Mouse (Mus musculus): ENCODE data around the gene Hpcal4. TPM values are rescaled to one million over a fixed set of nuclear protein-coding genes. Genes with fewer than 3 reads are reported as not detected.

The Hpcal4 gene
- polyA plus RNA-seq, 1 experiment from 2014 or later: 35.4 TPM

GRCm38 (mm10) chr4:123211453-123211852 lies 28.4 kb downstream of the Hpcal4 start:
- ATAC-seq (ENCODE audit: low FRiP score, low TSS enrichment) (no peak), DNase-seq (no peak)
- H3K4me1 ChIP-seq (ENCODE audit: control insufficient read depth, insufficient read depth, low read length): 0 out of 2 replicates have a peak, but pooled peaks cover 8% of the 10 kb centered on the region
- H3K4me2 ChIP-seq (ENCODE audit: low read length): no peak overlapping the region
- no peaks in the 10 kb centered on the region for H3K36me3 ChIP-seq (ENCODE audit: control insufficient read depth, insufficient read depth, low read length)
- H3K9ac ChIP-seq (replicated peaks; ENCODE audit: low read length): no peak overlapping the region
- H3K27ac ChIP-seq (replicated peaks; ENCODE audit: low read depth, low read length): no peak overlapping the region
- H3K9me3 ChIP-seq (ENCODE audit: control insufficient read depth, low read length): no peaks in the 10 kb centered on the region
- 74% methylated on average over 5 of the region's 5 CpGs for WGBS
- H3K4me3 ChIP-seq (replicated peaks; ENCODE audit: low read depth, low read length): no peak overlapping the region
- H3K27me3 ChIP-seq (ENCODE audit: control insufficient read depth, insufficient read depth, low read length): no peaks in the 10 kb centered on the region

- Histone ChIP-seq H3K36me3 (ENCODE audit: control insufficient read depth, insufficient read depth, low read length) (no peaks in the 10 kb centered on the region), H3K9ac (replicated peaks; ENCODE audit: low read length) (no peak overlapping the region), H3K27me3 (ENCODE audit: control insufficient read depth, insufficient read depth, low read length) (no peaks in the 10 kb centered on the region), H3K27ac (replicated peaks; ENCODE audit: low read depth, low read length) (no peak overlapping the region), H3K4me1 (ENCODE audit: control insufficient read depth, insufficient read depth, low read length) (0 out of 2 replicates have a peak, but pooled peaks cover 8% of the 10 kb centered on the region), H3K4me2 (ENCODE audit: low read length) (no peak overlapping the region), H3K9me3 (ENCODE audit: control insufficient read depth, low read length) (no peaks in the 10 kb centered on the region), H3K4me3 (replicated peaks; ENCODE audit: low read depth, low read length) (no peak overlapping the region)
- WGBS: 19% methylated on average over 2 of the region's 2 CpGs
- ATAC-seq (ENCODE audit: low FRiP score, low TSS enrichment) (no peak), DNase-seq (peak; percentile 28)
Measured at GRCm38 (mm10) chr4:123212330-123212729, 29.3 kb downstream of the Hpcal4 start.

- Histone ChIP-seq H3K27me3 (ENCODE audit: control insufficient read depth, insufficient read depth, low read length) (no peaks in the 10 kb centered on the region), H3K9ac (replicated peaks; ENCODE audit: low read length) (no peak overlapping the region), H3K9me3 (ENCODE audit: control insufficient read depth, low read length) (no peaks in the 10 kb centered on the region), H3K4me2 (ENCODE audit: low read length) (no peak overlapping the region), H3K4me3 (replicated peaks; ENCODE audit: low read depth, low read length) (no peak overlapping the region), H3K27ac (replicated peaks; ENCODE audit: low read depth, low read length) (no peak overlapping the region), H3K36me3 (ENCODE audit: control insufficient read depth, insufficient read depth, low read length) (no peaks in the 10 kb centered on the region), H3K4me1 (ENCODE audit: control insufficient read depth, insufficient read depth, low read length) (0 out of 2 replicates have a peak, but pooled peaks cover 8% of the 10 kb centered on the region)
- ATAC-seq (ENCODE audit: low FRiP score, low TSS enrichment) (no peak), DNase-seq (no peak)
- 95% methylated on average over 9 of the region's 9 CpGs for WGBS
Measured at GRCm38 (mm10) chr4:123213975-123214374, 30.9 kb downstream of the Hpcal4 start.

- H3K27me3 ChIP-seq (ENCODE audit: control insufficient read depth, insufficient read depth, low read length): no peaks in the 10 kb centered on the region
- WGBS: 35% methylated on average over 1 of the region's 1 CpGs
- H3K27ac ChIP-seq (replicated peaks; ENCODE audit: low read depth, low read length): no peak overlapping the region
- no peak overlapping the region for H3K4me3 ChIP-seq (replicated peaks; ENCODE audit: low read depth, low read length)
- no peaks in the 10 kb centered on the region for H3K36me3 ChIP-seq (ENCODE audit: control insufficient read depth, insufficient read depth, low read length)
- H3K4me2 ChIP-seq (ENCODE audit: low read length): no peak overlapping the region
- no peak for ATAC-seq (ENCODE audit: low FRiP score, low TSS enrichment)
- no peak overlapping the region for H3K9ac ChIP-seq (replicated peaks; ENCODE audit: low read length)
- H3K4me1 ChIP-seq (ENCODE audit: control insufficient read depth, insufficient read depth, low read length): 0 out of 2 replicates have a peak, but pooled peaks cover 8% of the 10 kb centered on the region
- peak; percentile 40 for DNase-seq
- no peaks in the 10 kb centered on the region for H3K9me3 ChIP-seq (ENCODE audit: control insufficient read depth, low read length)
Measured at GRCm38 (mm10) chr4:123215367-123215766, 32.3 kb downstream of the Hpcal4 start.

- DNase-seq (peak; percentile 67), ATAC-seq (ENCODE audit: low FRiP score, low TSS enrichment) (no peak)
- H3K9me3 ChIP-seq (ENCODE audit: control insufficient read depth, low read length): no peaks in the 10 kb centered on the region
- no peak overlapping the region for H3K4me2 ChIP-seq (ENCODE audit: low read length)
- no peak overlapping the region for H3K27ac ChIP-seq (replicated peaks; ENCODE audit: low read depth, low read length)
- no peaks in the 10 kb centered on the region for H3K36me3 ChIP-seq (ENCODE audit: control insufficient read depth, insufficient read depth, low read length)
- WGBS: 31% methylated on average over 1 of the region's 1 CpGs
- H3K4me3 ChIP-seq (replicated peaks; ENCODE audit: low read depth, low read length): no peak overlapping the region
- 0 out of 2 replicates have a peak, but pooled peaks cover 8% of the 10 kb centered on the region for H3K4me1 ChIP-seq (ENCODE audit: control insufficient read depth, insufficient read depth, low read length)
- H3K27me3 ChIP-seq (ENCODE audit: control insufficient read depth, insufficient read depth, low read length): no peaks in the 10 kb centered on the region
- H3K9ac ChIP-seq (replicated peaks; ENCODE audit: low read length): no peak overlapping the region
Measured at GRCm38 (mm10) chr4:123216782-123217181, 33.8 kb downstream of the Hpcal4 start.

GRCm38 (mm10) chr4:123219720-123220357 lies 36.8 kb downstream of the Hpcal4 start:
- no peaks in the 10 kb centered on the region for H3K9me3 ChIP-seq (ENCODE audit: control insufficient read depth, low read length)
- H3K27ac ChIP-seq (replicated peaks; ENCODE audit: low read depth, low read length): no peak overlapping the region
- H3K4me1 ChIP-seq (ENCODE audit: control insufficient read depth, insufficient read depth, low read length): 0 out of 2 replicates have a peak, but pooled peaks cover 8% of the 10 kb centered on the region
- no peak overlapping the region for H3K9ac ChIP-seq (replicated peaks; ENCODE audit: low read length)
- 76% methylated on average over 15 of the region's 15 CpGs for WGBS
- no peak overlapping the region for H3K4me2 ChIP-seq (ENCODE audit: low read length)
- DNase-seq (peak; percentile 88), ATAC-seq (ENCODE audit: low FRiP score, low TSS enrichment) (peak; percentile 58; the same call in 1 of the 2 replicates)
- no peaks in the 10 kb centered on the region for H3K27me3 ChIP-seq (ENCODE audit: control insufficient read depth, insufficient read depth, low read length)
- no peaks in the 10 kb centered on the region for H3K36me3 ChIP-seq (ENCODE audit: control insufficient read depth, insufficient read depth, low read length)
- H3K4me3 ChIP-seq (replicated peaks; ENCODE audit: low read depth, low read length): no peak overlapping the region

- no peaks in the 10 kb centered on the region for H3K27me3 ChIP-seq (ENCODE audit: control insufficient read depth, insufficient read depth, low read length)
- no peak for ATAC-seq (ENCODE audit: low FRiP score, low TSS enrichment)
- WGBS: 87% methylated on average over 4 of the region's 4 CpGs
- no peak overlapping the region for H3K4me3 ChIP-seq (replicated peaks; ENCODE audit: low read depth, low read length)
- DNase-seq: no peak
- 0 out of 2 replicates have a peak, but pooled peaks cover under 1% of the 10 kb centered on the region for H3K4me1 ChIP-seq (ENCODE audit: control insufficient read depth, insufficient read depth, low read length)
- H3K4me2 ChIP-seq (ENCODE audit: low read length): no peak overlapping the region
- H3K9ac ChIP-seq (replicated peaks; ENCODE audit: low read length): no peak overlapping the region
- H3K9me3 ChIP-seq (ENCODE audit: control insufficient read depth, low read length): no peaks in the 10 kb centered on the region
- no peaks in the 10 kb centered on the region for H3K36me3 ChIP-seq (ENCODE audit: control insufficient read depth, insufficient read depth, low read length)
- no peak overlapping the region for H3K27ac ChIP-seq (replicated peaks; ENCODE audit: low read depth, low read length)
Measured at GRCm38 (mm10) chr4:123220637-123221036, 37.6 kb downstream of the Hpcal4 start.

GRCm38 (mm10) chr4:123223309-123223708 lies 40.3 kb downstream of the Hpcal4 start:
- DNase-seq: no peak
- Histone ChIP-seq H3K36me3 (ENCODE audit: control insufficient read depth, insufficient read depth, low read length) (no peaks in the 10 kb centered on the region), H3K9me3 (ENCODE audit: control insufficient read depth, low read length) (no peaks in the 10 kb centered on the region), H3K27ac (replicated peaks; ENCODE audit: low read depth, low read length) (no peak overlapping the region), H3K4me3 (replicated peaks; ENCODE audit: low read depth, low read length) (no peak overlapping the region), H3K4me1 (ENCODE audit: control insufficient read depth, insufficient read depth, low read length) (no peaks in the 10 kb centered on the region), H3K27me3 (ENCODE audit: control insufficient read depth, insufficient read depth, low read length) (no peaks in the 10 kb centered on the region), H3K9ac (replicated peaks; ENCODE audit: low read length) (no peak overlapping the region), H3K4me2 (ENCODE audit: low read length) (no peak overlapping the region)
- no peak for ATAC-seq (ENCODE audit: low FRiP score, low TSS enrichment)
- 46% methylated on average over 3 of the region's 3 CpGs for WGBS

GRCm38 (mm10) chr4:123225718-123226403 lies 42.8 kb downstream of the Hpcal4 start:
- H3K4me2 ChIP-seq (ENCODE audit: low read length): no peak overlapping the region
- ATAC-seq (ENCODE audit: low FRiP score, low TSS enrichment) (no peak), DNase-seq (no peak)
- no peaks in the 10 kb centered on the region for H3K36me3 ChIP-seq (ENCODE audit: control insufficient read depth, insufficient read depth, low read length)
- H3K9me3 ChIP-seq (ENCODE audit: control insufficient read depth, low read length): no peaks in the 10 kb centered on the region
- H3K27me3 ChIP-seq (ENCODE audit: control insufficient read depth, insufficient read depth, low read length): no peaks in the 10 kb centered on the region
- H3K4me1 ChIP-seq (ENCODE audit: control insufficient read depth, insufficient read depth, low read length): no peaks in the 10 kb centered on the region
- no peak overlapping the region for H3K27ac ChIP-seq (replicated peaks; ENCODE audit: low read depth, low read length)
- 82% methylated on average over 10 of the region's 10 CpGs for WGBS
- no peak overlapping the region for H3K9ac ChIP-seq (replicated peaks; ENCODE audit: low read length)
- no peak overlapping the region for H3K4me3 ChIP-seq (replicated peaks; ENCODE audit: low read depth, low read length)
